Mouse (Mus musculus) liver, embryonic 15.5 days (tissue): ENCODE measurements around the gene Spata2. TPM values are rescaled to one million over a fixed set of nuclear protein-coding genes. Genes with fewer than 3 reads are reported as not detected.

Experiments
- ATAC-seq: fragments of 200-750 bp; cut with Nextera tagmentation; 2 replicates; pipeline ENCODE4 v1.8.0; 2017; ENCODE audit warnings: moderate number of reproducible peaks, mild to moderate bottlenecking, moderate library complexity; ENCODE audit not compliant: insufficient read depth
- H3K27ac ChIP-seq: fragments of 300-500 bp; sonication (generic); replicated peaks from 2 replicates; pipeline ENCODE4 v1.5.1; 2015; ENCODE audit warnings: mild to moderate bottlenecking, inconsistent platforms
- H3K27me3 ChIP-seq: fragments of 300-500 bp; sonication (generic); 2 replicates; pipeline ENCODE4 v1.6.1; 2015; ENCODE audit warnings: mild to moderate bottlenecking, inconsistent platforms
- H3K36me3 ChIP-seq: fragments of 300-500 bp; sonication (generic); replicated peaks from 2 replicates; pipeline ENCODE4 v1.6.1; 2015; ENCODE audit warnings: moderate library complexity, mild to moderate bottlenecking, inconsistent platforms
- H3K4me1 ChIP-seq: fragments of 300-500 bp; sonication (generic); replicated peaks from 2 replicates; pipeline ENCODE4 v1.6.1; 2015; ENCODE audit warnings: inconsistent platforms
- H3K4me2 ChIP-seq: fragments of 300-500 bp; sonication (generic); 2 replicates; pipeline ENCODE4 v1.6.1; 2015; ENCODE audit warnings: moderate library complexity, mild to moderate bottlenecking, inconsistent platforms
- H3K4me3 ChIP-seq: fragments of 300-500 bp; sonication (generic); replicated peaks from 2 replicates; pipeline ENCODE4 v1.5.1; 2015; ENCODE audit warnings: mild to moderate bottlenecking, inconsistent platforms
- H3K9ac ChIP-seq: fragments of 300-500 bp; sonication (generic); 2 replicates; pipeline ENCODE4 v1.6.1; 2015; ENCODE audit warnings: moderate library complexity, mild to moderate bottlenecking, inconsistent platforms
- H3K9me3 ChIP-seq: fragments of 300-500 bp; sonication (generic); replicated peaks from 2 replicates; pipeline ENCODE4 v1.6.1; 2016; ENCODE audit warnings: inconsistent platforms
- WGBS: fragments of 180-500 bp; shearing (Covaris S2); methylation state at CpG from one replicate; pipeline ENCODE4 v1.1.7; 2015; ENCODE audit warnings: mixed read lengths; ENCODE audit not compliant: insufficient replicate concordance; 5-methylcytosine and 5-hydroxymethylcytosine counted together
- polyA plus RNA-seq: library from polyadenylated mRNA; unstranded; fragments of >200 nt; fragmentation: Nextera tagmentation; extraction: Ambion mirVana; gene quantifications from 2 replicates; pipeline ENCODE4 v1.2.1, GENCODE M21; 2015

Gene Spata2
- polyA plus RNA-seq, 1 experiment from 2014 or later: 8.1 TPM

- ATAC-seq: no peak
- no peak overlapping the region for H3K27ac ChIP-seq
- H3K4me2 ChIP-seq: no peak overlapping the region
- H3K4me3 ChIP-seq: no peak overlapping the region
- WGBS: 85% methylated on average over 6 of the region's 6 CpGs
- no peaks in the 10 kb centered on the region for H3K27me3 ChIP-seq
- H3K9me3 ChIP-seq: no peaks in the 10 kb centered on the region
- peaks cover 11% of the 10 kb centered on the region; the same call in 1 of the 2 replicates for H3K4me1 ChIP-seq
- peaks cover 75% of the 10 kb centered on the region for H3K36me3 ChIP-seq
- H3K9ac ChIP-seq: no peak overlapping the region
Observed at GRCm38 (mm10) chr2:167459071-167459865, 33.4 kb downstream of the Spata2 start.

- Histone ChIP-seq H3K9me3 (no peaks in the 10 kb centered on the region), H3K4me2 (no peak overlapping the region), H3K27me3 (no peaks in the 10 kb centered on the region), H3K4me3 (no peak overlapping the region), H3K9ac (no peak overlapping the region), H3K36me3 (peaks cover 81% of the 10 kb centered on the region), H3K27ac (no peak overlapping the region), H3K4me1 (peaks cover 11% of the 10 kb centered on the region; the same call in 1 of the 2 replicates)
- ATAC-seq: no peak
- 90% methylated on average over 3 of the region's 3 CpGs for WGBS
Observed at GRCm38 (mm10) chr2:167458548-167458947, 34.1 kb downstream of the Spata2 start.

- peaks cover 94% of the 10 kb centered on the region for H3K36me3 ChIP-seq
- H3K27ac ChIP-seq: no peak overlapping the region
- WGBS: 73% methylated on average over 9 of the region's 9 CpGs
- peaks cover 11% of the 10 kb centered on the region; the same call in 1 of the 2 replicates for H3K4me1 ChIP-seq
- no peak overlapping the region for H3K9ac ChIP-seq
- H3K9me3 ChIP-seq: no peaks in the 10 kb centered on the region
- ATAC-seq: no peak
- no peak overlapping the region for H3K4me3 ChIP-seq
- no peak overlapping the region for H3K4me2 ChIP-seq
- H3K27me3 ChIP-seq: no peaks in the 10 kb centered on the region
Observed at GRCm38 (mm10) chr2:167457213-167457612, 35.5 kb downstream of the Spata2 start.

- ATAC-seq: no peak
- WGBS: 82% methylated on average over 5 of the region's 5 CpGs
- H3K4me2 ChIP-seq: no peak overlapping the region
- H3K27ac ChIP-seq: no peak overlapping the region
- H3K9me3 ChIP-seq: no peaks in the 10 kb centered on the region
- H3K4me3 ChIP-seq: no peak overlapping the region
- H3K9ac ChIP-seq: no peak overlapping the region
- peaks cover 10% of the 10 kb centered on the region; the same call in 1 of the 2 replicates for H3K4me1 ChIP-seq
- peaks cover 91% of the 10 kb centered on the region for H3K36me3 ChIP-seq
- H3K27me3 ChIP-seq: no peaks in the 10 kb centered on the region
Observed at GRCm38 (mm10) chr2:167456361-167457020, 36.2 kb downstream of the Spata2 start.

- H3K9ac ChIP-seq: no peak overlapping the region
- no peak overlapping the region for H3K4me3 ChIP-seq
- H3K27me3 ChIP-seq: no peaks in the 10 kb centered on the region
- no peaks in the 10 kb centered on the region for H3K9me3 ChIP-seq
- no peak overlapping the region for H3K4me2 ChIP-seq
- no peak for ATAC-seq
- no peak overlapping the region for H3K27ac ChIP-seq
- H3K36me3 ChIP-seq: peaks cover 93% of the 10 kb centered on the region
- 76% methylated on average over 3 of the region's 3 CpGs for WGBS
- peaks cover 7% of the 10 kb centered on the region; the same call in 1 of the 2 replicates for H3K4me1 ChIP-seq
Observed at GRCm38 (mm10) chr2:167453814-167454213, 38.9 kb downstream of the Spata2 start.

GRCm38 (mm10) chr2:167450647-167451046 is 42.0 kb downstream of the Spata2 start:
- 84% methylated on average over 8 of the region's 8 CpGs for WGBS
- no peak for ATAC-seq
- Histone ChIP-seq H3K27me3 (no peaks in the 10 kb centered on the region), H3K9ac (no peak overlapping the region), H3K27ac (no peak overlapping the region), H3K4me1 (peaks cover 39% of the 10 kb centered on the region), H3K4me2 (no peak overlapping the region), H3K36me3 (peaks cover 87% of the 10 kb centered on the region), H3K4me3 (no peak overlapping the region), H3K9me3 (no peaks in the 10 kb centered on the region)

GRCm38 (mm10) chr2:167449331-167450275 is 43.1 kb downstream of the Spata2 start:
- Histone ChIP-seq H3K36me3 (peaks cover 88% of the 10 kb centered on the region), H3K27ac (0 out of 2 replicates have a peak overlapping the region, but pooled peaks have one; percentile 89)

GRCm38 (mm10) chr2:167447629-167448028 is 45.1 kb downstream of the Spata2 start:
- H3K9ac ChIP-seq: peak overlapping the region; percentile 42
- peaks cover 47% of the 10 kb centered on the region for H3K4me1 ChIP-seq
- H3K27me3 ChIP-seq: no peaks in the 10 kb centered on the region
- H3K27ac ChIP-seq: peak overlapping the region; percentile 89
- peak; percentile 99 for ATAC-seq
- H3K36me3 ChIP-seq: peaks cover 87% of the 10 kb centered on the region
- H3K9me3 ChIP-seq: no peaks in the 10 kb centered on the region
- WGBS: 39% methylated on average over 8 of the region's 8 CpGs
- H3K4me3 ChIP-seq: peak overlapping the region; percentile 3; the same call in 1 of the 2 replicates
- peak overlapping the region; percentile 52 for H3K4me2 ChIP-seq

More at GRCm38 (mm10) chr2:167449331-167450275, 43.1 kb downstream of the Spata2 start:
- Histone ChIP-seq H3K27me3 (no peaks in the 10 kb centered on the region), H3K9ac (peak overlapping the region; percentile 8; the same call in 1 of the 2 replicates), H3K9me3 (no peaks in the 10 kb centered on the region), H3K4me2 (no peak overlapping the region), H3K4me3 (no peak overlapping the region), H3K4me1 (peaks cover 47% of the 10 kb centered on the region)
- 84% methylated on average over 21 of the region's 21 CpGs for WGBS
- ATAC-seq: no peak

- peak overlapping the region; percentile 52 for H3K4me2 ChIP-seq
Observed at GRCm38 (mm10) chr2:167447207-167447606, 45.5 kb downstream of the Spata2 start.

GRCm38 (mm10) chr2:167445911-167446780 is 46.5 kb downstream of the Spata2 start:
- H3K9ac ChIP-seq: 0 out of 2 replicates have a peak overlapping the region, but pooled peaks have one; percentile 6
- no peak for ATAC-seq
- no peaks in the 10 kb centered on the region for H3K27me3 ChIP-seq
- no peaks in the 10 kb centered on the region for H3K9me3 ChIP-seq
- H3K4me3 ChIP-seq: no peak overlapping the region
- peak overlapping the region; percentile 89 for H3K27ac ChIP-seq
- WGBS: 70% methylated on average over 20 of the region's 20 CpGs
- H3K4me1 ChIP-seq: peaks cover 47% of the 10 kb centered on the region
- peaks cover 90% of the 10 kb centered on the region for H3K36me3 ChIP-seq
- peak overlapping the region; percentile 1 for H3K4me2 ChIP-seq

More at GRCm38 (mm10) chr2:167447207-167447606, 45.5 kb downstream of the Spata2 start:
- Histone ChIP-seq H3K9me3 (no peaks in the 10 kb centered on the region), H3K4me3 (no peak overlapping the region), H3K4me1 (peaks cover 47% of the 10 kb centered on the region), H3K27ac (peak overlapping the region; percentile 89), H3K27me3 (no peaks in the 10 kb centered on the region), H3K9ac (peak overlapping the region; percentile 6), H3K36me3 (peaks cover 87% of the 10 kb centered on the region)
- peak; percentile 83 for ATAC-seq
- WGBS: 53% methylated on average over 7 of the region's 7 CpGs
